Mouse (Mus musculus) neural tube, embryonic 15.5 days (tissue): ENCODE measurements at regions not wholly inside any gene's neighbourhood (a gene's known extent, or its start where the extent isn't known, plus 50 kb on each side); places are given as distances from the start of the nearest gene placed in this dataset.
"Not testable (repeated sequence)": the region's sequence is repeated elsewhere in the genome, so short reads cannot be mapped to it uniquely, and the experiment has no call there.

ENCODE experiments used
- ATAC-seq: fragments of 200-750 bp; cut with Nextera tagmentation; 2 replicates; pipeline ENCODE4 v1.8.0; 2017; ENCODE audit warnings: mild to moderate bottlenecking, moderate TSS enrichment, moderate library complexity; ENCODE audit not compliant: low FRiP score
- H3K27ac ChIP-seq: fragments of 300-500 bp; sonication (generic); replicated peaks from 2 replicates; pipeline ENCODE4 v1.5.1; 2015; ENCODE audit warnings: mild to moderate bottlenecking, inconsistent platforms
- H3K27me3 ChIP-seq: fragments of 300-500 bp; sonication (generic); replicated peaks from 2 replicates; pipeline ENCODE4 v1.6.1; 2015; ENCODE audit warnings: inconsistent platforms
- H3K36me3 ChIP-seq: fragments of 300-500 bp; sonication (generic); 2 replicates; pipeline ENCODE4 v1.6.1; 2015; ENCODE audit warnings: inconsistent platforms
- H3K4me1 ChIP-seq: fragments of 300-500 bp; sonication (generic); 2 replicates; pipeline ENCODE4 v1.6.1; 2015; ENCODE audit warnings: inconsistent platforms
- H3K4me2 ChIP-seq: fragments of 300-500 bp; sonication (generic); 2 replicates; pipeline ENCODE4 v1.6.1; 2015; ENCODE audit warnings: inconsistent platforms, mild to moderate bottlenecking, moderate library complexity
- H3K4me3 ChIP-seq: fragments of 300-500 bp; sonication (generic); replicated peaks from 2 replicates; pipeline ENCODE4 v1.5.1; 2015; ENCODE audit warnings: mild to moderate bottlenecking, inconsistent platforms
- H3K9ac ChIP-seq: fragments of 300-500 bp; sonication (generic); replicated peaks from 2 replicates; pipeline ENCODE4 v1.6.1; 2015; ENCODE audit warnings: mild to moderate bottlenecking, inconsistent platforms
- H3K9me3 ChIP-seq: fragments of 300-500 bp; sonication (generic); replicated peaks from 2 replicates; pipeline ENCODE4 v1.6.1; 2016; ENCODE audit warnings: inconsistent platforms
- WGBS: fragments of 180-500 bp; shearing (Covaris S2); methylation state at CpG from one replicate; pipeline ENCODE4 v1.1.7; 2015; ENCODE audit warnings: mixed read lengths; 5-methylcytosine and 5-hydroxymethylcytosine counted together

GRCm38 (mm10) chr15:9954941-9955340 is 206.3 kb upstream of the Spef2 start:
- no peak overlapping the region for H3K9ac ChIP-seq
- no peaks in the 10 kb centered on the region for H3K9me3 ChIP-seq
- H3K27me3 ChIP-seq, result no peaks in the 10 kb centered on the region
- H3K4me3 ChIP-seq, result no peak overlapping the region
- ATAC-seq, result no peak
- no peaks in the 10 kb centered on the region for H3K36me3 ChIP-seq
- H3K27ac ChIP-seq, result no peak overlapping the region
- no peak overlapping the region for H3K4me2 ChIP-seq
- H3K4me1 ChIP-seq, result no peaks in the 10 kb centered on the region
- WGBS, result 81% methylated on average over 2 of the region's 2 CpGs

- Histone ChIP-seq H3K9me3 (no peaks in the 10 kb centered on the region), H3K27me3 (no peaks in the 10 kb centered on the region), H3K27ac (no peak overlapping the region), H3K4me1 (no peaks in the 10 kb centered on the region), H3K4me3 (no peak overlapping the region), H3K9ac (no peak overlapping the region), H3K4me2 (no peak overlapping the region), H3K36me3 (no peaks in the 10 kb centered on the region)
- no peak for ATAC-seq
- 86% methylated on average over 4 of the region's 4 CpGs for WGBS
These were observed 202.0 kb upstream of the Prlr start for GRCm38 (mm10) chr15:9974999-9975398.

GRCm38 (mm10) chr15:10011289-10012234 is 165.5 kb upstream of the Prlr start:
- peaks cover 6% of the 10 kb centered on the region; the same call in 1 of the 2 replicates for H3K4me1 ChIP-seq
- H3K4me2 ChIP-seq, result no peak overlapping the region
- H3K36me3 ChIP-seq, result no peaks in the 10 kb centered on the region
- H3K27ac ChIP-seq, result no peak overlapping the region
- H3K9ac ChIP-seq, result no peak overlapping the region
- no peaks in the 10 kb centered on the region for H3K27me3 ChIP-seq
- 38% methylated on average over 7 of the region's 7 CpGs for WGBS
- H3K9me3 ChIP-seq, result no peaks in the 10 kb centered on the region
- peak; percentile 98 for ATAC-seq
- H3K4me3 ChIP-seq, result no peak overlapping the region

GRCm38 (mm10) chr15:10017216-10017615 is 159.8 kb upstream of the Prlr start:
- Histone ChIP-seq H3K4me2 (no peak overlapping the region), H3K4me3 (no peak overlapping the region), H3K27ac (no peak overlapping the region), H3K4me1 (no peaks in the 10 kb centered on the region), H3K9ac (no peak overlapping the region), H3K36me3 (no peaks in the 10 kb centered on the region), H3K27me3 (no peaks in the 10 kb centered on the region), H3K9me3 (no peaks in the 10 kb centered on the region)
- ATAC-seq, result no peak

GRCm38 (mm10) chr15:10029902-10030301 is 147.1 kb upstream of the Prlr start:
- Histone ChIP-seq H3K9me3 (no peaks in the 10 kb centered on the region), H3K4me3 (no peak overlapping the region), H3K4me2 (no peak overlapping the region), H3K27me3 (no peaks in the 10 kb centered on the region), H3K27ac (no peak overlapping the region), H3K36me3 (no peaks in the 10 kb centered on the region), H3K9ac (no peak overlapping the region), H3K4me1 (no peaks in the 10 kb centered on the region)
- no peak for ATAC-seq
- 77% methylated on average over 4 of the region's 4 CpGs for WGBS

- no peak overlapping the region for H3K27ac ChIP-seq
- H3K9ac ChIP-seq, result no peak overlapping the region
- H3K9me3 ChIP-seq, result no peaks in the 10 kb centered on the region
- 77% methylated on average over 1 of the region's 1 CpGs for WGBS
- H3K4me1 ChIP-seq, result no peaks in the 10 kb centered on the region
- no peaks in the 10 kb centered on the region for H3K27me3 ChIP-seq
- no peaks in the 10 kb centered on the region for H3K36me3 ChIP-seq
- no peak overlapping the region for H3K4me2 ChIP-seq
- no peak overlapping the region for H3K4me3 ChIP-seq
- ATAC-seq, result no peak
These were observed 141.5 kb upstream of the Prlr start for GRCm38 (mm10) chr15:10035561-10035960.

- H3K27me3 ChIP-seq, H3K36me3 ChIP-seq, H3K9ac ChIP-seq, H3K9me3 ChIP-seq, H3K4me1 ChIP-seq, ATAC-seq, H3K27ac ChIP-seq, H3K4me3 ChIP-seq, H3K4me2 ChIP-seq: not testable (repeated sequence)
- whole genome bisulfite sequencing, result 82% methylated on average over 2 of the region's 2 CpGs
These were observed 140.5 kb upstream of the Prlr start for GRCm38 (mm10) chr15:10036576-10036975.

GRCm38 (mm10) chr15:10073580-10073979 is 103.5 kb upstream of the Prlr start:
- Histone ChIP-seq H3K4me1 (no peaks in the 10 kb centered on the region), H3K27me3 (no peaks in the 10 kb centered on the region), H3K9me3 (no peaks in the 10 kb centered on the region), H3K27ac (no peak overlapping the region), H3K36me3 (no peaks in the 10 kb centered on the region), H3K4me2 (no peak overlapping the region), H3K9ac (no peak overlapping the region), H3K4me3 (no peak overlapping the region)
- WGBS, result 96% methylated on average over 2 of the region's 2 CpGs
- no peak for ATAC-seq

GRCm38 (mm10) chr15:10074916-10075315 is 102.1 kb upstream of the Prlr start:
- Histone ChIP-seq H3K36me3 (no peaks in the 10 kb centered on the region), H3K27ac (no peak overlapping the region), H3K4me3 (no peak overlapping the region), H3K4me1 (no peaks in the 10 kb centered on the region), H3K4me2 (no peak overlapping the region), H3K9me3 (no peaks in the 10 kb centered on the region), H3K9ac (no peak overlapping the region), H3K27me3 (no peaks in the 10 kb centered on the region)
- no peak for ATAC-seq
- 83% methylated on average over 9 of the region's 9 CpGs for WGBS

- H3K9me3 ChIP-seq, result no peaks in the 10 kb centered on the region
- peak; percentile 35; the same call in 1 of the 2 replicates for ATAC-seq
- no peak overlapping the region for H3K9ac ChIP-seq
- no peak overlapping the region for H3K4me3 ChIP-seq
- H3K36me3 ChIP-seq, result no peaks in the 10 kb centered on the region
- no peak overlapping the region for H3K4me2 ChIP-seq
- H3K27ac ChIP-seq, result no peak overlapping the region
- H3K4me1 ChIP-seq, result no peaks in the 10 kb centered on the region
- WGBS, result 62% methylated on average over 10 of the region's 10 CpGs
- H3K27me3 ChIP-seq, result no peaks in the 10 kb centered on the region
These were observed 101.5 kb upstream of the Prlr start for GRCm38 (mm10) chr15:10075391-10076060.

- Histone ChIP-seq H3K9ac (no peak overlapping the region), H3K27me3 (no peaks in the 10 kb centered on the region), H3K4me3 (no peak overlapping the region), H3K4me2 (no peak overlapping the region), H3K4me1 (no peaks in the 10 kb centered on the region), H3K36me3 (no peaks in the 10 kb centered on the region), H3K9me3 (no peaks in the 10 kb centered on the region), H3K27ac (no peak overlapping the region)
- 77% methylated on average over 1 of the region's 1 CpGs for WGBS
- no peak for ATAC-seq
These were observed 101.0 kb upstream of the Prlr start for GRCm38 (mm10) chr15:10076061-10076400.

GRCm38 (mm10) chr15:10078434-10078833 is 98.6 kb upstream of the Prlr start:
- no peak for ATAC-seq
- Histone ChIP-seq H3K36me3 (no peaks in the 10 kb centered on the region), H3K27ac (no peak overlapping the region), H3K4me2 (no peak overlapping the region), H3K4me1 (no peaks in the 10 kb centered on the region), H3K27me3 (no peaks in the 10 kb centered on the region), H3K9me3 (no peaks in the 10 kb centered on the region), H3K9ac (no peak overlapping the region), H3K4me3 (no peak overlapping the region)
- 93% methylated on average over 2 of the region's 2 CpGs for WGBS
